In genomic region chr6:99253331-99253730, GRCm38 (mm10) we compare ENCODE assay signal across 17 mouse cellular contexts.
"Had no signal": no experiment of that assay in that cellular context is flagged by ENCODE, and none has a peak within 500 bp of the region (broad histone marks: within the 10 kb centered on the region; RNA-seq: fewer than 3 reads in every experiment).

No protein-coding gene starts in this region.

- H3K27ac ChIP-seq: liver, embryonic 13.5 days; liver, embryonic 15.5 days; lung, embryonic 15.5 days; macrophage; midbrain, embryonic 13.5 days; midbrain, embryonic 15.5 days; neural tube, embryonic 12.5 days had no signal

- H3K4me2 ChIP-seq: liver, embryonic 11.5 days; liver, embryonic 13.5 days; liver, embryonic 15.5 days; lung, embryonic 15.5 days; midbrain, embryonic 11.5 days; midbrain, embryonic 13.5 days; midbrain, embryonic 15.5 days; neural tube, embryonic 12.5 days had no signal

- DNase-seq: liver, embryonic 13.5 days; lung, adult 2 months; lung, postnatal 14 days; right cerebral cortex, postnatal 14 days; thymus, adult 2 months; thymus, postnatal 25 days; thymus, postnatal 4 days had no signal

- ATAC-seq: midbrain, embryonic 13.5 days; midbrain, embryonic 15.5 days had no signal

- H3K9me3 ChIP-seq: liver, embryonic 13.5 days; liver, embryonic 15.5 days; lung, embryonic 15.5 days; megakaryocyte, embryonic 14.5 days; midbrain, embryonic 13.5 days; midbrain, embryonic 15.5 days; neural tube, embryonic 12.5 days had no signal

- H3K27me3 ChIP-seq: liver, embryonic 13.5 days; liver, embryonic 15.5 days; lung, embryonic 15.5 days; megakaryocyte, embryonic 14.5 days; midbrain, embryonic 13.5 days; midbrain, embryonic 15.5 days; neural tube, embryonic 12.5 days had no signal

- H3K4me1 ChIP-seq: liver, embryonic 13.5 days; lung, embryonic 15.5 days; midbrain, embryonic 13.5 days; midbrain, embryonic 15.5 days; neural tube, embryonic 12.5 days had no signal

- H3K9ac ChIP-seq: liver, embryonic 13.5 days; liver, embryonic 15.5 days; liver, postnatal 0 days; lung, embryonic 15.5 days; midbrain, embryonic 13.5 days; midbrain, embryonic 15.5 days; neural tube, embryonic 12.5 days had no signal

- H3K36me3 ChIP-seq: liver, embryonic 13.5 days; liver, embryonic 15.5 days; lung, embryonic 15.5 days; midbrain, embryonic 13.5 days; midbrain, embryonic 15.5 days; neural tube, embryonic 12.5 days had no signal

- H3K4me3 ChIP-seq: liver, embryonic 13.5 days; liver, embryonic 15.5 days; lung, embryonic 15.5 days; megakaryocyte, embryonic 14.5 days; midbrain, embryonic 13.5 days; midbrain, embryonic 15.5 days; neural tube, embryonic 12.5 days had no signal
